Mouse (Mus musculus): ENCODE results near the gene Vmn2r85.

DNA sequence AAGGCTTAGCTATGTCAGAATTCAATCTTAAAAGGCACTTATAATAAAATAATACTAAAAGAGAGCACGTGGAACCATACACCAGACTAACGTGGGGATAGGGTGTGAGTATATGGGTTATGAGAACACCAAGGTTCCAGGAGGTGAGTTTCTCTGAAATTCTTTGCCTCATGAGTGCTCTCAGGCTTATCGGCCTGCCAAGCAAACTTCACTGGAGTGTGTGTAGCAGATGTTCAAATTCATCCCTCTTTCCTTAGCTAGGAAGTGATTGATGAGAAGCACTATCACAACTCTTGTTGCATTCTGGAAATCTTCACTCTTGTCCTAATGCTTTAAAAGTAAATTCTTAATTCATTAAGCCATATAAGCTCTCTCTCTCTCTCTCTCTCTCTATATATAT, 9.1 kb downstream of the Vmn2r85 start:
- no peak for TF ChIP-seq CTCF (IDR thresholded peaks at IDR 0.05; ENCODE audit: low read depth)
- no peak for TF ChIP-seq EP300 (optimal IDR thresholded peaks at IDR 0.05)
